ENCODE assay signal across 8 mouse cellular contexts in the genomic region with DNA sequence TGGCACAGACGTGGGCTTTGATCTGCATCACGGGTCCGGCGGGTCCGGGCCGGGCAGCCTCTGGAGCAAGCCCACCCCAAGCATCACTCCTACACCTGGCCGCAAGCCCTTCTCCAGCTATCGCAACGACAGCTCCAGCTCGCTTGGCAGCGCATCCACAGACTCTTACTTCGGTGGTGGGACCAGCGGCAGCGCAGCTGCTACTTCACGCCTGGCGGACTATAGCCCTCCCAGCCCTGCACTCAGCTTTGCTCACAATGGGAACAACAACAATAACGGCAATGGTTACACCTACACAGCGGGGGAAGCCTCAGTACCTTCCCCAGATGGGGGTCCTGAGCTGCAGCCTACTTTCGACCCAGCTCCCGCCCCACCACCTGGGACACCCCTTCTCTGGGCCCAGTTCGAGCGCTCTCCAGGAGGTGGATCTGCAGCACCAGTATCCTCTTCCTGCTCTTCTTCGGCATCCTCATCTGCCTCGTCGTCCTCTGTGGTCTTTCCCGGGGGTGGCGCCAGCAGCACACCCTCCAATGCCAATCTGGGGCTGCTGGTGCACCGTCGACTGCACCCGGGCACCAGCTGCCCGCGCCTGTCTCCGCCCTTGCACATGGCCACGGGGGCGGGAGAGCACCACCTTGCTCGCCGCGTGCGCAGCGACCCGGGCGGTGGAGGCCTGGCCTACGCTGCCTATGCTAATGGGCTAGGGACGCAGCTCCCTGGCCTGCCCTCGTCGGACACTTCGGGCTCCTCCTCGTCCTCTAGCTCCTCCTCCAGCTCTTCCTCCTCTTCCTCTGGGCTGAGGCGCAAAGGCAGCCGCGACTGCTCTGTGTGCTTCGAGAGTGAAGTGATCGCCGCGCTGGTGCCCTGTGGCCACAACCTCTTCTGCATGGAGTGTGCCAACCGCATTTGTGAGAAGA. TPM values are rescaled to one million over a fixed set of nuclear protein-coding genes. Genes with fewer than 3 reads are reported as not detected.
DNase-seq lines count a peak whose midpoint lies in the region; ATAC-seq and TF ChIP-seq lines count a peak whose summit lies in the region.

No protein-coding gene starts in this region.

- peaks cover 33% of the 10 kb centered on the region for H3K9me3 ChIP-seq in G1E (replicated peaks)
- H3K9me3 ChIP-seq in hindbrain, embryonic 14.5 days (ENCODE audit: control insufficient read depth, low read length), result no peaks in the 10 kb centered on the region
- H3K9me3 ChIP-seq in lung, postnatal 0 days (ENCODE audit: low read length), result no peaks in the 10 kb centered on the region

- peaks cover 16% of the 10 kb centered on the region for H3K4me1 ChIP-seq in G1E (ENCODE audit: insufficient read depth, low read depth, low read length)
- H3K4me1 ChIP-seq in hindbrain, embryonic 14.5 days (replicated peaks; ENCODE audit: control insufficient read depth, insufficient read depth, low read length), result peaks cover 17% of the 10 kb centered on the region
- peaks cover 15% of the 10 kb centered on the region; the same call in 1 of the 2 replicates for H3K4me1 ChIP-seq in lung, postnatal 0 days (ENCODE audit: insufficient read depth, low read depth, low read length)

- H3K27me3 ChIP-seq in G1E (ENCODE audit: insufficient read depth, low read length), result peaks cover 37% of the 10 kb centered on the region
- H3K27me3 ChIP-seq in hindbrain, embryonic 14.5 days (ENCODE audit: control insufficient read depth, insufficient read depth, low read length), result no peaks in the 10 kb centered on the region
- no peaks in the 10 kb centered on the region for H3K27me3 ChIP-seq in lung, postnatal 0 days (replicated peaks; ENCODE audit: insufficient read depth, low read length)

- peak overlapping the region; percentile 100 for H3K9ac ChIP-seq in hindbrain, embryonic 14.5 days
- H3K9ac ChIP-seq in lung, postnatal 0 days (replicated peaks; ENCODE audit: low read depth), result peak overlapping the region; percentile 24; the same call in 1 of the 2 replicates

- WGBS in hindbrain, embryonic 14.5 days, result 2% methylated on average over 56 of the region's 56 CpGs
- 10% methylated on average over 55 of the region's 56 CpGs for WGBS in lung, postnatal 0 days

- peak overlapping the region; percentile 100 for H3K27ac ChIP-seq in hindbrain, embryonic 14.5 days
- no peak overlapping the region for H3K27ac ChIP-seq in lung, postnatal 0 days (ENCODE audit: low read length)

- peak overlapping the region; percentile 94 for H3K4me2 ChIP-seq in hindbrain, embryonic 14.5 days (replicated peaks)
- peak overlapping the region; percentile 89 for H3K4me2 ChIP-seq in lung, postnatal 0 days (replicated peaks; ENCODE audit: low read depth, low read length)

- no peak for DNase-seq in G1E (ENCODE audit: low spot score)
- DNase-seq in cerebellum, adult 8-10 months, result peak; percentile 38
- DNase-seq in frontal cortex, postnatal 14 days (ENCODE audit: low spot score in 2 of 2), result peak; percentile 25 to 41
- DNase-seq in hindbrain, embryonic 14.5 days (ENCODE audit: low spot score), result peak; percentile 44
- DNase-seq in left cerebral cortex, adult 11 months (ENCODE audit: low spot score), result peak; percentile 41
- peak; percentile 50 for DNase-seq in lung, postnatal 0 days (ENCODE audit: low spot score)
- DNase-seq in right cerebral cortex, postnatal 10 days (ENCODE audit: low spot score in 2 of 2), result peak; percentile 62 to 67

- H3K36me3 ChIP-seq in G1E (replicated peaks), result no peaks in the 10 kb centered on the region
- H3K36me3 ChIP-seq in hindbrain, embryonic 14.5 days (replicated peaks; ENCODE audit: control insufficient read depth, insufficient read depth), result peaks cover 36% of the 10 kb centered on the region
- H3K36me3 ChIP-seq in lung, postnatal 0 days (ENCODE audit: insufficient read depth, low read length), result no peaks in the 10 kb centered on the region

- no peak for TF ChIP-seq CTCF in G1E (IDR thresholded peaks at IDR 0.05; ENCODE audit: low read depth, low read length)
- TF ChIP-seq CTCF in lung, postnatal 0 days (IDR thresholded peaks at IDR 0.05), result no peak

- ATAC-seq in G1E (ENCODE audit: extremely low read depth, insufficient number of reproducible peaks, low FRiP score, poor library complexity, severe bottlenecking), result no peak
- ATAC-seq in hindbrain, embryonic 14.5 days (ENCODE audit: low FRiP score), result no peak
- no peak for ATAC-seq in lung, postnatal 0 days
- no peak for ATAC-seq in erythroid progenitor cell, adult 5-6 weeks (replicated peaks; ENCODE audit: low FRiP score, poor library complexity, severe bottlenecking)

- peak overlapping the region; percentile 33 for H3K4me3 ChIP-seq in G1E (ENCODE audit: low read depth, low read length)
- peak overlapping the region; percentile 97 for H3K4me3 ChIP-seq in hindbrain, embryonic 14.5 days (replicated peaks; ENCODE audit: low read length)
- peak overlapping the region; percentile 76 for H3K4me3 ChIP-seq in lung, postnatal 0 days (ENCODE audit: low read depth, low read length)

- no peak for TF ChIP-seq EP300 in lung, postnatal 0 days (IDR thresholded peaks at IDR 0.05)

RNA-seq across cellular contexts. Expression of a gene that starts 2.4 kb away (rescaled TPM):
- total RNA-seq in G1E (2014; fragmentation: Nextera tagmentation) (0.30 and 0.34 TPM in 2 replicates), G1E (2017) (0.55 and 1.2 TPM in 2 replicates)
- 0.53 and 0.61 TPM in 2 replicates for polyA plus RNA-seq in G1E (2012)
- 35.0 and 36.1 TPM in 2 replicates for polyA plus RNA-seq in hindbrain, embryonic 14.5 days (2014; fragmentation: Nextera tagmentation; extraction: Ambion mirVana)
- polyA plus RNA-seq in lung, postnatal 0 days (2015; fragmentation: Nextera tagmentation; extraction: Ambion mirVana), result 6.5 and 7.7 TPM in 2 replicates
- total RNA-seq in erythroid progenitor cell, adult 5-6 weeks (2015; ENCODE audit: low replicate concordance), result 0.72 and 0.84 TPM in 2 replicates
- total RNA-seq in erythroid progenitor cell, adult 5-6 weeks (2017; ENCODE audit: low replicate concordance), result 0.39 and 3.3 TPM in 2 replicates

Comparison
In these comparisons a context has a peak if more than half of its experiments do, and no peak if none do; other contexts are left out.
1. H3K4me3 ChIP-seq: peak in every context shown above with its lines; median percentile 97 in hindbrain, embryonic 14.5 days; 76 in lung, postnatal 0 days; 33 in G1E.